Mouse (Mus musculus): ENCODE measurements at regions not wholly inside any gene's neighbourhood (a gene's known extent, or its start where the extent isn't known, plus 50 kb on each side); places are given as distances from the start of the nearest gene placed in this dataset.

- Histone ChIP-seq H3K27me3 (no peaks in the 10 kb centered on the region), H3K4me3 (no peak overlapping the region), H3K4me2 (no peak overlapping the region), H3K27ac (no peak overlapping the region), H3K9me3 (no peaks in the 10 kb centered on the region), H3K4me1 (no peaks in the 10 kb centered on the region), H3K9ac (no peak overlapping the region), H3K36me3 (no peaks in the 10 kb centered on the region)
- ATAC-seq (ENCODE audit: insufficient number of reproducible peaks, low FRiP score, low TSS enrichment, low read depth), result no peak
- WGBS, result 52% methylated on average over 6 of the region's 6 CpGs
Measured at GRCm38 (mm10) chr15:102862374-102862773, 58.5 kb upstream of the Hoxc13 start.

GRCm38 (mm10) chr15:102866788-102867187 lies 54.1 kb upstream of the Hoxc13 start:
- Histone ChIP-seq H3K36me3 (no peaks in the 10 kb centered on the region), H3K4me3 (no peak overlapping the region), H3K9ac (no peak overlapping the region), H3K27ac (no peak overlapping the region), H3K27me3 (no peaks in the 10 kb centered on the region), H3K9me3 (no peaks in the 10 kb centered on the region), H3K4me2 (no peak overlapping the region), H3K4me1 (no peaks in the 10 kb centered on the region)
- ATAC-seq (ENCODE audit: insufficient number of reproducible peaks, low FRiP score, low TSS enrichment, low read depth), result no peak
- WGBS, result 83% methylated on average over 3 of the region's 3 CpGs
